Mouse (Mus musculus) kidney, embryonic 15.5 days (tissue): ENCODE data around the gene Gm42372. TPM values are rescaled to one million over a fixed set of nuclear protein-coding genes. Genes with fewer than 3 reads are reported as not detected.

ENCODE experiments used
- ATAC-seq: fragments of 200-750 bp; cut with Nextera tagmentation; replicated peaks from 2 replicates; pipeline ENCODE4 v1.8.0; 2017; ENCODE audit warnings: moderate TSS enrichment; ENCODE audit not compliant: low FRiP score
- H3K27ac ChIP-seq: fragments of 300-500 bp; sonication (generic); 2 replicates; pipeline ENCODE4 v1.5.1; 2015; ENCODE audit warnings: mild to moderate bottlenecking, inconsistent platforms
- H3K27me3 ChIP-seq: fragments of 300-500 bp; sonication (generic); 2 replicates; pipeline ENCODE4 v1.6.1; 2015; ENCODE audit warnings: inconsistent platforms
- H3K36me3 ChIP-seq: fragments of 300-500 bp; sonication (generic); 2 replicates; pipeline ENCODE4 v1.6.1; 2015; ENCODE audit warnings: inconsistent platforms
- H3K4me1 ChIP-seq: fragments of 300-500 bp; sonication (generic); 2 replicates; pipeline ENCODE4 v1.6.1; 2015; ENCODE audit warnings: inconsistent platforms
- H3K4me2 ChIP-seq: fragments of 300-500 bp; sonication (generic); 2 replicates; pipeline ENCODE4 v1.6.1; 2015; ENCODE audit warnings: moderate library complexity, mild to moderate bottlenecking, inconsistent platforms
- H3K4me3 ChIP-seq: fragments of 300-500 bp; sonication (generic); replicated peaks from 2 replicates; pipeline ENCODE4 v1.5.1; 2015; ENCODE audit warnings: mild to moderate bottlenecking, inconsistent platforms
- H3K9ac ChIP-seq: fragments of 300-500 bp; sonication (generic); 2 replicates; pipeline ENCODE4 v1.6.1; 2015; ENCODE audit warnings: mild to moderate bottlenecking, inconsistent platforms
- H3K9me3 ChIP-seq: fragments of 300-500 bp; sonication (generic); replicated peaks from 2 replicates; pipeline ENCODE4 v1.6.1; 2016; ENCODE audit warnings: inconsistent platforms
- WGBS: fragments of 180-500 bp; shearing (Covaris S2); methylation state at CpG from one replicate; pipeline ENCODE4 v1.1.7; 2015; ENCODE audit warnings: mixed read lengths; 5-methylcytosine and 5-hydroxymethylcytosine counted together
- polyA plus RNA-seq: library from polyadenylated mRNA; unstranded; fragments of >200 nt; fragmentation: Nextera tagmentation; extraction: Ambion mirVana; gene quantifications from 2 replicates; pipeline ENCODE4 v1.2.1, GENCODE M21; 2015

Gene Gm42372
- polyA plus RNA-seq, 1 experiment from 2014 or later, result 0.31 TPM

- ATAC-seq, result no peak
- 3% methylated on average over 20 of the region's 20 CpGs for WGBS
- H3K4me1 ChIP-seq, result peaks cover 70% of the 10 kb centered on the region
- H3K27ac ChIP-seq, result peak overlapping the region; percentile 93
- peak overlapping the region; percentile 77 for H3K9ac ChIP-seq
- H3K4me2 ChIP-seq, result peak overlapping the region; percentile 69
- H3K9me3 ChIP-seq, result no peaks in the 10 kb centered on the region
- H3K4me3 ChIP-seq, result peak overlapping the region; percentile 65
- H3K27me3 ChIP-seq, result no peaks in the 10 kb centered on the region
- H3K36me3 ChIP-seq, result peaks cover 33% of the 10 kb centered on the region
Observed at GRCm38 (mm10) chr7:16994400-16994799, 11.5 kb downstream of the Gm42372 start.

- ATAC-seq, result no peak
Observed at GRCm38 (mm10) chr7:16995345-16995744, 12.5 kb downstream of the Gm42372 start.

GRCm38 (mm10) chr7:16999233-16999632 lies 16.3 kb downstream of the Gm42372 start:
- whole genome bisulfite sequencing, result 71% methylated on average over 4 of the region's 4 CpGs

More at GRCm38 (mm10) chr7:16995345-16995744, 12.5 kb downstream of the Gm42372 start:
- Histone ChIP-seq H3K9ac (peak overlapping the region; percentile 77), H3K27me3 (no peaks in the 10 kb centered on the region), H3K9me3 (no peaks in the 10 kb centered on the region), H3K4me3 (peak overlapping the region; percentile 65), H3K27ac (no peak overlapping the region), H3K36me3 (peaks cover 42% of the 10 kb centered on the region), H3K4me1 (peaks cover 63% of the 10 kb centered on the region), H3K4me2 (peak overlapping the region; percentile 69)
- WGBS, result 81% methylated on average over 4 of the region's 4 CpGs

GRCm38 (mm10) chr7:16999650-17000049 lies 16.8 kb downstream of the Gm42372 start:
- Histone ChIP-seq H3K4me3 (no peak overlapping the region), H3K9ac (no peak overlapping the region), H3K4me1 (peaks cover 43% of the 10 kb centered on the region), H3K4me2 (no peak overlapping the region), H3K27ac (no peak overlapping the region), H3K9me3 (no peaks in the 10 kb centered on the region), H3K36me3 (peaks cover 73% of the 10 kb centered on the region), H3K27me3 (no peaks in the 10 kb centered on the region)
- ATAC-seq, result 0 out of 2 replicates have a peak, but pooled peaks have one; percentile 15
- WGBS, result 30% methylated on average over 4 of the region's 4 CpGs

More at GRCm38 (mm10) chr7:16999233-16999632, 16.3 kb downstream of the Gm42372 start:
- H3K9me3 ChIP-seq, result no peaks in the 10 kb centered on the region
- ATAC-seq, result no peak
- no peak overlapping the region for H3K9ac ChIP-seq
- H3K4me3 ChIP-seq, result no peak overlapping the region
- H3K4me1 ChIP-seq, result peaks cover 43% of the 10 kb centered on the region
- H3K27ac ChIP-seq, result no peak overlapping the region
- H3K36me3 ChIP-seq, result peaks cover 69% of the 10 kb centered on the region
- H3K27me3 ChIP-seq, result no peaks in the 10 kb centered on the region
- H3K4me2 ChIP-seq, result no peak overlapping the region

GRCm38 (mm10) chr7:17002375-17003195 lies 19.7 kb downstream of the Gm42372 start:
- no peak overlapping the region for H3K4me3 ChIP-seq
- H3K4me2 ChIP-seq, result no peak overlapping the region
- H3K4me1 ChIP-seq, result peaks cover 16% of the 10 kb centered on the region
- H3K9ac ChIP-seq, result no peak overlapping the region
- WGBS, result 15% methylated on average over 7 of the region's 7 CpGs
- no peaks in the 10 kb centered on the region for H3K9me3 ChIP-seq
- peak; percentile 67 for ATAC-seq
- H3K27me3 ChIP-seq, result no peaks in the 10 kb centered on the region
- H3K36me3 ChIP-seq, result peaks cover 88% of the 10 kb centered on the region
- H3K27ac ChIP-seq, result peak overlapping the region; percentile 42; the same call in 1 of the 2 replicates

GRCm38 (mm10) chr7:17003230-17003960 lies 20.5 kb downstream of the Gm42372 start:
- ATAC-seq, result no peak; the same call in 1 of the 2 replicates
- H3K27ac ChIP-seq, result peak overlapping the region; percentile 42
- 66% methylated on average over 7 of the region's 7 CpGs for WGBS

GRCm38 (mm10) chr7:17004716-17005115 lies 21.8 kb downstream of the Gm42372 start:
- Histone ChIP-seq H3K4me3 (no peak overlapping the region), H3K9me3 (no peaks in the 10 kb centered on the region), H3K4me1 (peaks cover 8% of the 10 kb centered on the region; the same call in 1 of the 2 replicates), H3K36me3 (peaks cover 88% of the 10 kb centered on the region), H3K27ac (no peak overlapping the region), H3K27me3 (no peaks in the 10 kb centered on the region), H3K4me2 (no peak overlapping the region), H3K9ac (no peak overlapping the region)
- WGBS, result 80% methylated on average over 7 of the region's 7 CpGs
- ATAC-seq, result no peak

More at GRCm38 (mm10) chr7:17003230-17003960, 20.5 kb downstream of the Gm42372 start:
- H3K27me3 ChIP-seq, result no peaks in the 10 kb centered on the region
- H3K36me3 ChIP-seq, result peaks cover 88% of the 10 kb centered on the region
- no peaks in the 10 kb centered on the region for H3K9me3 ChIP-seq
- no peak overlapping the region for H3K9ac ChIP-seq
- no peak overlapping the region for H3K4me2 ChIP-seq
- no peak overlapping the region for H3K4me3 ChIP-seq
- peaks cover 11% of the 10 kb centered on the region for H3K4me1 ChIP-seq

- no peak overlapping the region for H3K4me2 ChIP-seq
- peaks cover 8% of the 10 kb centered on the region; the same call in 1 of the 2 replicates for H3K4me1 ChIP-seq
- H3K27me3 ChIP-seq, result no peaks in the 10 kb centered on the region
- WGBS, result 79% methylated on average over 4 of the region's 4 CpGs
- H3K36me3 ChIP-seq, result peaks cover 94% of the 10 kb centered on the region
- H3K9ac ChIP-seq, result no peak overlapping the region
- ATAC-seq, result no peak
- no peak overlapping the region for H3K27ac ChIP-seq
- H3K4me3 ChIP-seq, result no peak overlapping the region
- H3K9me3 ChIP-seq, result no peaks in the 10 kb centered on the region
Observed at GRCm38 (mm10) chr7:17007300-17007699, 24.4 kb downstream of the Gm42372 start.

- Histone ChIP-seq H3K4me1 (no peaks in the 10 kb centered on the region), H3K9me3 (no peaks in the 10 kb centered on the region), H3K27ac (no peak overlapping the region), H3K9ac (no peak overlapping the region), H3K27me3 (no peaks in the 10 kb centered on the region), H3K4me3 (no peak overlapping the region), H3K36me3 (peaks cover 100% of the 10 kb centered on the region), H3K4me2 (no peak overlapping the region)
- ATAC-seq, result no peak
- WGBS, result 91% methylated on average over 16 of the region's 16 CpGs
Observed at GRCm38 (mm10) chr7:17009326-17010009, 26.6 kb downstream of the Gm42372 start.

- Histone ChIP-seq H3K4me1 (no peaks in the 10 kb centered on the region), H3K9ac (no peak overlapping the region), H3K27ac (no peak overlapping the region), H3K4me2 (no peak overlapping the region), H3K4me3 (no peak overlapping the region), H3K36me3 (peaks cover 100% of the 10 kb centered on the region), H3K27me3 (no peaks in the 10 kb centered on the region), H3K9me3 (no peaks in the 10 kb centered on the region)
- WGBS, result 89% methylated on average over 5 of the region's 5 CpGs
- ATAC-seq, result no peak
Observed at GRCm38 (mm10) chr7:17010010-17010347, 27.1 kb downstream of the Gm42372 start.

GRCm38 (mm10) chr7:17011909-17012590 lies 29.2 kb downstream of the Gm42372 start:
- no peak overlapping the region for H3K27ac ChIP-seq
- ATAC-seq, result no peak
- WGBS, result 91% methylated on average over 7 of the region's 7 CpGs
- no peaks in the 10 kb centered on the region for H3K9me3 ChIP-seq
- no peaks in the 10 kb centered on the region for H3K27me3 ChIP-seq
- H3K9ac ChIP-seq, result no peak overlapping the region
- H3K36me3 ChIP-seq, result peaks cover 100% of the 10 kb centered on the region
- no peaks in the 10 kb centered on the region for H3K4me1 ChIP-seq
- H3K4me2 ChIP-seq, result no peak overlapping the region
- no peak overlapping the region for H3K4me3 ChIP-seq
